Mouse (Mus musculus) kidney, embryonic 15.5 days (tissue): Measurements from ENCODE around the gene Gm42878. TPM values are rescaled to one million over a fixed set of nuclear protein-coding genes. Genes with fewer than 3 reads are reported as not detected.
A peak's percentile ranks its signal among the peaks of the same experiment; 100 is the strongest.

ENCODE experiments used
- ATAC-seq: fragments of 200-750 bp; cut with Nextera tagmentation; replicated peaks from 2 replicates; pipeline ENCODE4 v1.8.0; 2017; ENCODE audit warnings: moderate TSS enrichment; ENCODE audit not compliant: low FRiP score
- H3K27ac ChIP-seq: fragments of 300-500 bp; sonication (generic); 2 replicates; pipeline ENCODE4 v1.5.1; 2015; ENCODE audit warnings: mild to moderate bottlenecking, inconsistent platforms
- H3K27me3 ChIP-seq: fragments of 300-500 bp; sonication (generic); 2 replicates; pipeline ENCODE4 v1.6.1; 2015; ENCODE audit warnings: inconsistent platforms
- H3K36me3 ChIP-seq: fragments of 300-500 bp; sonication (generic); 2 replicates; pipeline ENCODE4 v1.6.1; 2015; ENCODE audit warnings: inconsistent platforms
- H3K4me1 ChIP-seq: fragments of 300-500 bp; sonication (generic); 2 replicates; pipeline ENCODE4 v1.6.1; 2015; ENCODE audit warnings: inconsistent platforms
- H3K4me2 ChIP-seq: fragments of 300-500 bp; sonication (generic); 2 replicates; pipeline ENCODE4 v1.6.1; 2015; ENCODE audit warnings: moderate library complexity, mild to moderate bottlenecking, inconsistent platforms
- H3K4me3 ChIP-seq: fragments of 300-500 bp; sonication (generic); replicated peaks from 2 replicates; pipeline ENCODE4 v1.5.1; 2015; ENCODE audit warnings: mild to moderate bottlenecking, inconsistent platforms
- H3K9ac ChIP-seq: fragments of 300-500 bp; sonication (generic); 2 replicates; pipeline ENCODE4 v1.6.1; 2015; ENCODE audit warnings: mild to moderate bottlenecking, inconsistent platforms
- H3K9me3 ChIP-seq: fragments of 300-500 bp; sonication (generic); replicated peaks from 2 replicates; pipeline ENCODE4 v1.6.1; 2016; ENCODE audit warnings: inconsistent platforms
- WGBS: fragments of 180-500 bp; shearing (Covaris S2); methylation state at CpG from one replicate; pipeline ENCODE4 v1.1.7; 2015; ENCODE audit warnings: mixed read lengths; 5-methylcytosine and 5-hydroxymethylcytosine counted together
- polyA plus RNA-seq: library from polyadenylated mRNA; unstranded; fragments of >200 nt; fragmentation: Nextera tagmentation; extraction: Ambion mirVana; gene quantifications from 2 replicates; pipeline ENCODE4 v1.2.1, GENCODE M21; 2015

Gene Gm42878
- polyA plus RNA-seq, 1 experiment from 2014 or later = not detected

GRCm38 (mm10) chr5:121546530-121546895 lies 1.2 kb upstream of the Gm42878 start:
- Histone ChIP-seq H3K27ac (peak overlapping the region; percentile 97), H3K27me3 (no peaks in the 10 kb centered on the region), H3K9me3 (no peaks in the 10 kb centered on the region; the same call in 1 of the 2 replicates), H3K4me3 (peak overlapping the region; percentile 99), H3K4me1 (peaks cover 29% of the 10 kb centered on the region), H3K36me3 (no peaks in the 10 kb centered on the region), H3K4me2 (peak overlapping the region; percentile 86), H3K9ac (peak overlapping the region; percentile 99)
- 25% methylated on average over 6 of the region's 6 CpGs for WGBS
- ATAC-seq = peak; percentile 33; the same call in 1 of the 2 replicates

GRCm38 (mm10) chr5:121545793-121546529 lies 679 bp upstream of the Gm42878 start, which contains the start of gene Mapkapk5:
Gene Mapkapk5, minus strand, starts transcription at chr5:121545905.
- ATAC-seq = peak; percentile 93
- peak within 1 kb of the TSS; percentile 97 for H3K27ac ChIP-seq
- H3K4me2 ChIP-seq = peak within 1 kb of the TSS; percentile 86
- no peaks in the 10 kb centered on the region for H3K27me3 ChIP-seq
- H3K9ac ChIP-seq = peak within 1 kb of the TSS; percentile 99
- no peaks in the 10 kb centered on the region for H3K36me3 ChIP-seq
- peaks cover 29% of the 10 kb centered on the region for H3K4me1 ChIP-seq
- H3K9me3 ChIP-seq = no peaks in the 10 kb centered on the region; the same call in 1 of the 2 replicates
- WGBS = 1% methylated on average over 55 of the region's 55 CpGs
- peak within 1 kb of the TSS; percentile 99 for H3K4me3 ChIP-seq

- ATAC-seq = no peak
- WGBS = 69% methylated on average over 3 of the region's 3 CpGs
- H3K27ac ChIP-seq = no peak overlapping the region
- no peak overlapping the region for H3K4me2 ChIP-seq
- peaks cover 7% of the 10 kb centered on the region for H3K36me3 ChIP-seq
- H3K27me3 ChIP-seq = no peaks in the 10 kb centered on the region
- H3K9ac ChIP-seq = no peak overlapping the region
- no peaks in the 10 kb centered on the region for H3K9me3 ChIP-seq
- peaks cover 29% of the 10 kb centered on the region for H3K4me1 ChIP-seq
- no peak overlapping the region for H3K4me3 ChIP-seq
These were observed 1.9 kb downstream of the Gm42878 start for GRCm38 (mm10) chr5:121543370-121543769.

GRCm38 (mm10) chr5:121541235-121541634 lies 4.0 kb downstream of the Gm42878 start:
- Histone ChIP-seq H3K9ac (no peak overlapping the region), H3K4me3 (no peak overlapping the region), H3K4me1 (peaks cover 23% of the 10 kb centered on the region), H3K36me3 (peaks cover 24% of the 10 kb centered on the region), H3K27me3 (no peaks in the 10 kb centered on the region), H3K4me2 (no peak overlapping the region), H3K9me3 (no peaks in the 10 kb centered on the region), H3K27ac (no peak overlapping the region)
- ATAC-seq = no peak
- 79% methylated on average over 7 of the region's 7 CpGs for WGBS

- no peaks in the 10 kb centered on the region for H3K27me3 ChIP-seq
- 93% methylated on average over 5 of the region's 5 CpGs for WGBS
- ATAC-seq = no peak
- H3K4me2 ChIP-seq = no peak overlapping the region
- H3K4me1 ChIP-seq = peaks cover 22% of the 10 kb centered on the region
- H3K4me3 ChIP-seq = no peak overlapping the region
- peaks cover 35% of the 10 kb centered on the region for H3K36me3 ChIP-seq
- no peaks in the 10 kb centered on the region for H3K9me3 ChIP-seq
- H3K27ac ChIP-seq = no peak overlapping the region
- no peak overlapping the region for H3K9ac ChIP-seq
These were observed 5.2 kb downstream of the Gm42878 start for GRCm38 (mm10) chr5:121540066-121540465.

- Histone ChIP-seq H3K9ac (no peak overlapping the region), H3K4me2 (no peak overlapping the region), H3K27me3 (no peaks in the 10 kb centered on the region), H3K27ac (no peak overlapping the region), H3K36me3 (peaks cover 58% of the 10 kb centered on the region), H3K4me1 (peaks cover 3% of the 10 kb centered on the region; the same call in 1 of the 2 replicates), H3K9me3 (no peaks in the 10 kb centered on the region), H3K4me3 (no peak overlapping the region)
- ATAC-seq = no peak
- 86% methylated on average over 2 of the region's 2 CpGs for WGBS
These were observed 7.7 kb downstream of the Gm42878 start for GRCm38 (mm10) chr5:121537588-121537987.

- H3K4me3 ChIP-seq = no peak overlapping the region
- H3K27ac ChIP-seq = no peak overlapping the region
- H3K36me3 ChIP-seq = peaks cover 64% of the 10 kb centered on the region
- no peak overlapping the region for H3K9ac ChIP-seq
- WGBS = 73% methylated on average over 7 of the region's 7 CpGs
- H3K9me3 ChIP-seq = no peaks in the 10 kb centered on the region
- no peaks in the 10 kb centered on the region for H3K4me1 ChIP-seq
- ATAC-seq = no peak
- H3K27me3 ChIP-seq = no peaks in the 10 kb centered on the region
- no peak overlapping the region for H3K4me2 ChIP-seq
These were observed 8.2 kb downstream of the Gm42878 start for GRCm38 (mm10) chr5:121536921-121537555.

GRCm38 (mm10) chr5:121535116-121535515 lies 10.2 kb downstream of the Gm42878 start:
- H3K27ac ChIP-seq = no peak overlapping the region
- no peaks in the 10 kb centered on the region for H3K4me1 ChIP-seq
- no peak for ATAC-seq
- no peak overlapping the region for H3K4me2 ChIP-seq
- 86% methylated on average over 3 of the region's 3 CpGs for WGBS
- H3K9ac ChIP-seq = no peak overlapping the region
- H3K36me3 ChIP-seq = peaks cover 82% of the 10 kb centered on the region
- H3K4me3 ChIP-seq = no peak overlapping the region
- no peaks in the 10 kb centered on the region for H3K9me3 ChIP-seq
- no peaks in the 10 kb centered on the region for H3K27me3 ChIP-seq

GRCm38 (mm10) chr5:121534521-121534920 lies 10.8 kb downstream of the Gm42878 start:
- Histone ChIP-seq H3K9me3 (no peaks in the 10 kb centered on the region), H3K27me3 (no peaks in the 10 kb centered on the region), H3K9ac (no peak overlapping the region), H3K4me2 (no peak overlapping the region), H3K4me1 (no peaks in the 10 kb centered on the region), H3K27ac (no peak overlapping the region), H3K4me3 (no peak overlapping the region), H3K36me3 (peaks cover 86% of the 10 kb centered on the region)
- 92% methylated on average over 5 of the region's 5 CpGs for WGBS
- no peak for ATAC-seq

GRCm38 (mm10) chr5:121526961-121527360 lies 18.3 kb downstream of the Gm42878 start:
- no peak overlapping the region for H3K4me3 ChIP-seq
- WGBS = 92% methylated on average over 8 of the region's 8 CpGs
- no peak overlapping the region for H3K27ac ChIP-seq
- no peak overlapping the region for H3K9ac ChIP-seq
- peaks cover 90% of the 10 kb centered on the region for H3K36me3 ChIP-seq
- no peaks in the 10 kb centered on the region for H3K9me3 ChIP-seq
- no peak for ATAC-seq
- no peak overlapping the region for H3K4me2 ChIP-seq
- no peaks in the 10 kb centered on the region for H3K27me3 ChIP-seq
- H3K4me1 ChIP-seq = no peaks in the 10 kb centered on the region

- no peak overlapping the region for H3K4me2 ChIP-seq
- no peak overlapping the region for H3K4me3 ChIP-seq
- 85% methylated on average over 7 of the region's 7 CpGs for WGBS
- H3K27ac ChIP-seq = no peak overlapping the region
- H3K9ac ChIP-seq = no peak overlapping the region
- peaks cover 90% of the 10 kb centered on the region for H3K36me3 ChIP-seq
- H3K4me1 ChIP-seq = no peaks in the 10 kb centered on the region
- no peak for ATAC-seq
- H3K9me3 ChIP-seq = no peaks in the 10 kb centered on the region
- no peaks in the 10 kb centered on the region for H3K27me3 ChIP-seq
These were observed 18.8 kb downstream of the Gm42878 start for GRCm38 (mm10) chr5:121526526-121526925.

- ATAC-seq = no peak
- Histone ChIP-seq H3K4me2 (no peak overlapping the region), H3K27me3 (no peaks in the 10 kb centered on the region), H3K27ac (no peak overlapping the region), H3K36me3 (peaks cover 90% of the 10 kb centered on the region), H3K4me3 (no peak overlapping the region), H3K4me1 (no peaks in the 10 kb centered on the region), H3K9me3 (no peaks in the 10 kb centered on the region), H3K9ac (no peak overlapping the region)
- WGBS = 84% methylated on average over 14 of the region's 14 CpGs
These were observed 19.4 kb downstream of the Gm42878 start for GRCm38 (mm10) chr5:121525774-121526450.
